Mouse (Mus musculus) cerebellum, postnatal 4 days (tissue): ENCODE data around the gene Pheta1.

Source experiments
- DNase-seq, 2 experiments: peaks; one replicate each; pipeline ENCODE4 v3.0.0; 2022; ENCODE audit warnings: low spot score in 2 of 2, mixed read lengths in 1 of 2

Pheta1 gene

GRCm38 (mm10) chr5:121825606-121826005 is 23.2 kb upstream of the Pheta1 start:
- DNase-seq: no peak

- DNase-seq: no peak
These were observed 20.9 kb upstream of the Pheta1 start for GRCm38 (mm10) chr5:121827876-121828275.

- peak in 1 of 2 experiments; percentile 50 for DNase-seq
These were observed 20.0 kb upstream of the Pheta1 start for GRCm38 (mm10) chr5:121828491-121829432.

GRCm38 (mm10) chr5:121831002-121831601 is 17.7 kb upstream of the Pheta1 start:
- no peak for DNase-seq

GRCm38 (mm10) chr5:121832376-121833155 is 16.2 kb upstream of the Pheta1 start:
- DNase-seq: no peak

GRCm38 (mm10) chr5:121833159-121833558 is 15.6 kb upstream of the Pheta1 start:
- no peak for DNase-seq

- no peak for DNase-seq
These were observed 15.1 kb upstream of the Pheta1 start for GRCm38 (mm10) chr5:121833572-121834240.

- no peak for DNase-seq
These were observed 14.6 kb upstream of the Pheta1 start for GRCm38 (mm10) chr5:121834241-121834606.

GRCm38 (mm10) chr5:121834991-121835747 is 13.6 kb upstream of the Pheta1 start:
- no peak for DNase-seq

- no peak for DNase-seq
These were observed 12.7 kb upstream of the Pheta1 start for GRCm38 (mm10) chr5:121835949-121836691.

- peak; percentile 42 to 78 for DNase-seq
These were observed 11.9 kb upstream of the Pheta1 start for GRCm38 (mm10) chr5:121836692-121837415.

GRCm38 (mm10) chr5:121837441-121838340 is 11.1 kb upstream of the Pheta1 start, which contains the start of gene Sh2b3:
TSS of gene Sh2b3 (minus strand) at chr5:121837646.
- DNase-seq: no peak

- DNase-seq: no peak
These were observed 10.2 kb upstream of the Pheta1 start for GRCm38 (mm10) chr5:121838341-121839127.

GRCm38 (mm10) chr5:121839128-121839473 is 9.7 kb upstream of the Pheta1 start:
- DNase-seq: no peak

GRCm38 (mm10) chr5:121841516-121841915 is 7.3 kb upstream of the Pheta1 start:
- no peak for DNase-seq

- no peak for DNase-seq
These were observed 6.8 kb upstream of the Pheta1 start for GRCm38 (mm10) chr5:121841973-121842372.

GRCm38 (mm10) chr5:121842665-121843118 is 6.1 kb upstream of the Pheta1 start:
- peak; percentile 73 to 89 for DNase-seq
